Mouse (Mus musculus) kidney, postnatal 0 days (tissue): Measurements from ENCODE around the gene Sars2. TPM values are rescaled to one million over a fixed set of nuclear protein-coding genes. Genes with fewer than 3 reads are reported as not detected.

Source experiments
- ATAC-seq: fragments of 200-750 bp; cut with Nextera tagmentation; replicated peaks from 2 replicates; pipeline ENCODE4 v1.8.0; 2017; ENCODE audit warnings: low read depth, moderate number of reproducible peaks, moderate TSS enrichment, moderate library complexity; ENCODE audit not compliant: low FRiP score
- DNase-seq: peaks from one replicate; pipeline ENCODE4 v3.0.0-alpha.2; 2016; ENCODE audit warnings: low spot score
- H3K27ac ChIP-seq: fragments of 300-500 bp; sonication (generic); 2 replicates; pipeline ENCODE4 v1.5.1; 2014; ENCODE audit warnings: mild to moderate bottlenecking
- H3K27me3 ChIP-seq: fragments of 300-500 bp; sonication (generic); 2 replicates; pipeline ENCODE4 v1.6.1; 2014; ENCODE audit warnings: low read length, mixed read lengths; ENCODE audit not compliant: insufficient read depth
- H3K36me3 ChIP-seq: fragments of 300-500 bp; sonication (generic); 2 replicates; pipeline ENCODE4 v1.6.1; 2014; ENCODE audit warnings: low read length, mixed read lengths; ENCODE audit not compliant: insufficient read depth
- H3K4me1 ChIP-seq: fragments of 300-500 bp; sonication (generic); replicated peaks from 2 replicates; pipeline ENCODE4 v1.6.1; 2014; ENCODE audit warnings: antibody characterized with exemption, low read length, mixed read lengths; ENCODE audit not compliant: insufficient read depth
- H3K4me2 ChIP-seq: fragments of 300-500 bp; sonication (generic); 2 replicates; pipeline ENCODE4 v1.6.1; 2014; ENCODE audit warnings: mild to moderate bottlenecking, low read length, moderate library complexity, mixed read lengths
- H3K4me3 ChIP-seq: fragments of 300-500 bp; sonication (generic); replicated peaks from 2 replicates; pipeline ENCODE4 v1.5.1; 2014; ENCODE audit warnings: low read depth, low read length
- H3K9ac ChIP-seq: fragments of 300-500 bp; sonication (generic); 2 replicates; pipeline ENCODE4 v1.6.1; 2014; ENCODE audit warnings: low read depth, low read length
- H3K9me3 ChIP-seq: fragments of 300-500 bp; sonication (generic); replicated peaks from 2 replicates; pipeline ENCODE4 v1.6.1; 2016; ENCODE audit warnings: low read length, inconsistent platforms, mixed read lengths
- CTCF ChIP-seq: IDR thresholded peaks from 2 replicates; pipeline ENCODE4 v1.5.1; 2016; ENCODE audit warnings: antibody characterized with exemption, low read depth, mild to moderate bottlenecking, moderate library complexity
- WGBS: fragments of 180-500 bp; shearing (Covaris S2); extraction: QIAGEN DNeasy Blood & Tissue Kit; methylation state at CpG from one replicate; pipeline ENCODE4 v1.1.7; 2014; 5-methylcytosine and 5-hydroxymethylcytosine counted together
- polyA plus RNA-seq: library from polyadenylated mRNA; unstranded; fragments of >200 nt; fragmentation: Nextera tagmentation; extraction: Ambion mirVana; gene quantifications from 2 replicates; pipeline ENCODE4 v1.2.1, GENCODE M21; 2015

Gene Sars2
- polyA plus RNA-seq, 1 experiment from 2014 or later: 20.2 TPM

DNA sequence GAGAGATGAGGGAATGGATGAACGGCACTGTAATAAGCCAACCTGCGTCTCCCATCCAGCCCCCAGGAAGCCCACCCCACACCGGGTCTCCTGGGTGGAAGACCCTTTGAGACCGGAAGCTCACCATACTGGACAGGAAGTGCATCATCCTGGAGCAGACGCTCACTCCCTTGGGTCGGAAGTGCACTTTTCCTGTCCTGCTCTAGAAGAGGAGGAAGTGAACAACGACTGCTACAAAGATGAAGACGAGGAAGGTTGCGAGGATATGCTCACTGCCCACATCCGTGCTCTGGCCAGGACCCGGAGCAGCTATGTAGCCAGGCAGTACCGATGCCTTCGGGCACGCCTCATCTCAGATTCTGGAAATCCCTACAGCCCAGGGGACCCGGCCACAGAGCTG lies 54.0 kb downstream of the Sars2 start:
- no peak for TF ChIP-seq CTCF
- Histone ChIP-seq H3K27me3 (no peaks in the 10 kb centered on the region), H3K9me3 (no peaks in the 10 kb centered on the region), H3K4me2 (peak overlapping the region; percentile 44; the same call in 1 of the 2 replicates), H3K36me3 (no peaks in the 10 kb centered on the region), H3K27ac (peak overlapping the region; percentile 71), H3K9ac (no peak overlapping the region), H3K4me1 (0 out of 2 replicates have a peak, but pooled peaks cover 8% of the 10 kb centered on the region), H3K4me3 (no peak overlapping the region)
- WGBS: 71% methylated on average over 15 of the region's 15 CpGs
- DNase-seq (no peak), ATAC-seq (no peak)

GRCm38 (mm10) chr7:28796562-28796975 lies 54.8 kb downstream of the Sars2 start:
- peak; percentile 98 for TF ChIP-seq CTCF
- H3K27me3 ChIP-seq: no peaks in the 10 kb centered on the region
- peak overlapping the region; percentile 51 for H3K9ac ChIP-seq
- H3K27ac ChIP-seq: peak overlapping the region; percentile 71; the same call in 1 of the 2 replicates
- no peaks in the 10 kb centered on the region for H3K36me3 ChIP-seq
- peaks cover 13% of the 10 kb centered on the region for H3K4me1 ChIP-seq
- WGBS: 16% methylated on average over 32 of the region's 32 CpGs
- H3K4me3 ChIP-seq: 0 out of 2 replicates have a peak overlapping the region, but pooled peaks have one; percentile 4
- ATAC-seq (peak; percentile 69), DNase-seq (peak; percentile 86)
- peak overlapping the region; percentile 44 for H3K4me2 ChIP-seq
- no peaks in the 10 kb centered on the region for H3K9me3 ChIP-seq

- Histone ChIP-seq H3K4me2 (no peak overlapping the region), H3K4me3 (no peak overlapping the region), H3K27ac (no peak overlapping the region), H3K9me3 (no peaks in the 10 kb centered on the region), H3K27me3 (no peaks in the 10 kb centered on the region), H3K4me1 (peaks cover 40% of the 10 kb centered on the region), H3K36me3 (no peaks in the 10 kb centered on the region), H3K9ac (no peak overlapping the region)
- no peak for ATAC-seq
- WGBS: 93% methylated on average over 9 of the region's 9 CpGs
- TF ChIP-seq CTCF: no peak
- no peak for DNase-seq
Measured at GRCm38 (mm10) chr7:28799994-28800393, 58.2 kb downstream of the Sars2 start.

GRCm38 (mm10) chr7:28801451-28801850 lies 59.7 kb downstream of the Sars2 start:
- no peak for TF ChIP-seq CTCF
- WGBS: 48% methylated on average over 3 of the region's 3 CpGs
- peaks cover 37% of the 10 kb centered on the region for H3K4me1 ChIP-seq
- no peak overlapping the region for H3K4me3 ChIP-seq
- H3K36me3 ChIP-seq: no peaks in the 10 kb centered on the region
- peak; percentile 73 for DNase-seq
- H3K27me3 ChIP-seq: no peaks in the 10 kb centered on the region
- no peaks in the 10 kb centered on the region for H3K9me3 ChIP-seq
- no peak overlapping the region for H3K9ac ChIP-seq
- ATAC-seq: no peak
- H3K4me2 ChIP-seq: peak overlapping the region; percentile 35; the same call in 1 of the 2 replicates
- peak overlapping the region; percentile 88 for H3K27ac ChIP-seq

DNA sequence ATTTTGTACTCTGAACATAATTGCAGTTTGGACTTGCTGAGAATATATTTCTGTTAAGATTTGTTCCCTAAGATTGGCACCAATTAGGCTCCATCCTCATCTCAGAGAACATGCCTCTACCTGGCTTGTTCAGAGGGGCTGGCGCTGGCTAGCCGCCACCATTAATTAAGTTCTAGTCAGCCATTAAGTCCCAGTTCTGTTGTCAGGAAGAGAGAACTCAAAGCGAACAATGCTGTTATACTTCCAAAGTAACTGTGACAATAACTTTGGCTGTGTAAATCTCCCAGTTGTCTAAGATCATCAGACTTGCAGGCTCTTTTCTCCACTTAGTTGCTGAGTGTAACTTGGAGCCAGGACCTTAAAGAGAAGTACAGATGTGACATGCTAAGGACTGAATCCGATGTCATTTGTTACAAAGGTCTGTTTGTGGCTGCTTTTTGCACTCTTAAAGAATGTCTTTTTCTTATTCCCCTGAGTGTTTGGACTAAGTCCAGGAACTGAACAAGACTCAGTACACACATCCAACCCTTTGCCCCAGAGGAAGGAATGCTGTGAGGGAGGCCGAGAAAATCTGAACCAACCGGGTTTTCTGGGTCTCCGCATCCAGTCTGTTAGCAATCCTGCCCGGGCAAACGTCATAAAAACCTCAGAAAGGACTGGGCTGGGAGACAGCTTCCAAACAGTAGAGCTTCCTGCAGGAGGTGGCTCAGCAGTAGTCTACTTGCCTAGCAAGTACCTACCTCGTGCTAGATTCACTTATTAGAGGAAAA lies 60.3 kb downstream of the Sars2 start:
- Histone ChIP-seq H3K36me3 (no peaks in the 10 kb centered on the region), H3K4me2 (peak overlapping the region; percentile 35), H3K4me1 (peaks cover 31% of the 10 kb centered on the region), H3K9me3 (no peaks in the 10 kb centered on the region), H3K4me3 (no peak overlapping the region), H3K27ac (peak overlapping the region; percentile 88), H3K27me3 (no peaks in the 10 kb centered on the region), H3K9ac (no peak overlapping the region)
- 9% methylated on average over 10 of the region's 10 CpGs for WGBS
- ATAC-seq (peak; percentile 61), DNase-seq (peak; percentile 90)
- TF ChIP-seq CTCF: peak; percentile 39; the same call in 1 of the 2 replicates

DNA sequence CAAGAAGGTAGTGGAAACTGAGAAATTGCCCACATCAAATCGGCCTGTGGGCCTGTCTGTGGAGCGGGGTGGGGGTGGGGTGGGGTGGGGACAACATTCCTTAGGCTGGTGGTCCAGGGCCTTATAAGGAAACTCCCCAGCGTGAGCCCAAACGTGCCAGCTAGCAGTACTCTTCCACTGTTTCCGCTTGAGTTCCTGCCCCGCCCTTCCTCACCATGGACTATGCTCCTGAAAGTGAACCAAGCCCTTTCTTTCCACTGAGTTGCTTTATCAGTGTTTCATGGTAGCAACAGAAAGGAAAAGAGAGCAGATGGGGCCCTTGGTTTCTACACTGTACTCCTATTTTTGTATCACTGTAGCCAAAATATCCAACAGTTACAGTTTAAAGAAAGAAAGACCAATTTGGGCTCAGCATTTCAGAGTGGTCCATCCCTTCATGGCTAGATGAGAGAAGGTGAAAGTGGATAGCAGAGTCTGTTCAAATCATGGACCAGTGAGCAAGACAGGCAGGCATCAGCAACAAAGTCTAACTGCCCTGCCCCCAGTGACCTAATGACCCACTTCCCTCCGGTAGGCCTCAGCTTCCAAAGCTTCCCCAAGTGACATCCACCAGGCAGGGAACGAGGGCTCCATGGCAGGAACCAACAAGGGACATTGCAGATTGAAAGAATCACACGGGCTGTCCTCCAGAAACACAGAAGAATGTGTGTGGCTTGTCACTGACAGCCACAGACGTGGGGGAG lies 61.2 kb downstream of the Sars2 start:
- peaks cover 36% of the 10 kb centered on the region for H3K4me1 ChIP-seq
- DNase-seq (peak; percentile 89), ATAC-seq (peak; percentile 81)
- TF ChIP-seq CTCF: no peak
- H3K4me2 ChIP-seq: peak overlapping the region; percentile 35
- H3K27me3 ChIP-seq: no peaks in the 10 kb centered on the region
- H3K9me3 ChIP-seq: no peaks in the 10 kb centered on the region
- peak overlapping the region; percentile 88 for H3K27ac ChIP-seq
- 6% methylated on average over 10 of the region's 10 CpGs for WGBS
- no peak overlapping the region for H3K9ac ChIP-seq
- H3K4me3 ChIP-seq: no peak overlapping the region
- H3K36me3 ChIP-seq: no peaks in the 10 kb centered on the region

Other genes starting within 250 kb of the Sars2 start
- gene Ifnl2, start 231.5 kb upstream of the Sars2 start, polyA plus RNA-seq: not detected in 2 replicates
- not detected in 2 replicates for gene Ifnl3, start 219.2 kb upstream of the Sars2 start, polyA plus RNA-seq
- 0.27 and 0.45 TPM in 2 replicates for gene Sycn, start 201.1 kb upstream of the Sars2 start, polyA plus RNA-seq
- gene Nccrp1, start 194.7 kb upstream of the Sars2 start, polyA plus RNA-seq: 5.5 and 7.3 TPM in 2 replicates
- gene Samd4b, start 143.8 kb upstream of the Sars2 start, polyA plus RNA-seq: 18.4 and 19.5 TPM in 2 replicates
- 33.5 and 36.6 TPM in 2 replicates for gene Pak4, start 143.8 kb upstream of the Sars2 start, polyA plus RNA-seq
- not detected in 2 replicates for gene Acp7, start 110.7 kb upstream of the Sars2 start, polyA plus RNA-seq
- gene Fbxo27, start 49.1 kb upstream of the Sars2 start, polyA plus RNA-seq: 3.9 and 4.1 TPM in 2 replicates
- 7.0 and 8.0 TPM in 2 replicates for gene Fbxo17, start 25.2 kb upstream of the Sars2 start, polyA plus RNA-seq
- gene Mrps12, start 172 bp upstream of the Sars2 start, polyA plus RNA-seq: 143 and 151 TPM in 2 replicates
- gene Ccer2, start 14.2 kb downstream of the Sars2 start, polyA plus RNA-seq: not detected in 2 replicates
- 54.1 and 60.2 TPM in 2 replicates for gene Sirt2, start 24.7 kb downstream of the Sars2 start, polyA plus RNA-seq
- 42.2 and 43.7 TPM in 2 replicates for gene Nfkbib, start 25.5 kb downstream of the Sars2 start, polyA plus RNA-seq
- gene Rinl, start 47.0 kb downstream of the Sars2 start, polyA plus RNA-seq: 5.2 and 6.3 TPM in 2 replicates
- gene Hnrnpl, start 66.5 kb downstream of the Sars2 start, polyA plus RNA-seq: 232 TPM in 2 replicates
- 330 and 348 TPM in 2 replicates for gene Ech1, start 83.2 kb downstream of the Sars2 start, polyA plus RNA-seq
- gene Lgals4, start 91.9 kb downstream of the Sars2 start, polyA plus RNA-seq: 10.8 and 10.9 TPM in 2 replicates
- 1.3 and 1.7 TPM in 2 replicates for gene Lgals7, start 121.9 kb downstream of the Sars2 start, polyA plus RNA-seq
- 0.34 and 0.47 TPM in 2 replicates for gene Capn12, start 139.4 kb downstream of the Sars2 start, polyA plus RNA-seq
- gene Actn4, start 220.3 kb downstream of the Sars2 start, polyA plus RNA-seq: 255 and 280 TPM in 2 replicates
- gene Eif3k, start 239.9 kb downstream of the Sars2 start, polyA plus RNA-seq: 467 and 479 TPM in 2 replicates
- gene Map4k1, start 240.1 kb downstream of the Sars2 start, polyA plus RNA-seq: 7.6 and 9.5 TPM in 2 replicates